Mouse (Mus musculus) thymus, adult 2 months (tissue): ENCODE results near the gene Mcur1.

Experiments used
- CTCF ChIP-seq: fragments of 200-500 bp; IDR thresholded peaks from 2 replicates; pipeline ENCODE4 v1.5.1; 2012; ENCODE audit warnings: mild to moderate bottlenecking, control low read depth, low read length, moderate library complexity, borderline replicate concordance; ENCODE audit not compliant: control insufficient read depth, poor library complexity, insufficient read depth; ENCODE audit errors: extremely low read depth
- POLR2A ChIP-seq: fragments of 200-500 bp; IDR thresholded peaks from 2 replicates; pipeline ENCODE4 v1.6.1; 2012; ENCODE audit warnings: mild to moderate bottlenecking, low read length, control low read depth, moderate library complexity; ENCODE audit not compliant: control insufficient read depth, poor library complexity, insufficient read depth; ENCODE audit errors: extremely low read depth

DNA sequence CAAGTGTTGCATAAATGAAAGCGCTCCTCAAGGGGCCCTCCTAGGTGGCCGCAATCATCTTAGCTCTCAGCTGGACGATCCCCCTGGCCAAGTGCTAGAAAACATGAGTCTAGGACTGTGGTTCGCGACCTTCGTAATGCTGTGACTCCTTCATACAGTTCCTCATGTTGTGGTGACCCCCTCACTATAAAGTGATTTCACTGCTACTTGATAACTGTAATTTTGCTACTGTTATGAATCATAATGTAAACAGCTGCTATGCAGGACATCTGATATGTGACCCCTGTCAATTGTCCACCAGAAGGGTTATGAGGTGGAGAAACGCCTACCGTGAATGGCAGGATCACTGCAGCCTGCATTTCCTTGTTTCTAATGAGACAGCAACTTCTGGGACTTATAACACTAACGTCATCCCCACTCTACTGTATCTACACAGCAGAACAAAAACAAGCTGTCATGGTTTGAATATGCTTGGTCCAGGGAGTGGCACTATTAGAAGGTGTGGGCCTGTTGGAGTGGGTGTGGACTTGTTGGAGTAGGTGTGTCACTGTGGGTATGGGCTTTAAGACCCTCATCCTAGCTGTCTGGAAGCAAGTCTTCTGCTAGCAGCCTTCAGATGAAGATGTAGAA lies 3.0 kb downstream of the Mcur1 start:
- TF ChIP-seq POLR2A = no peak
- no peak for TF ChIP-seq CTCF
